19 mouse cellular contexts compared by ENCODE assay signal in genomic region chr7:136500059-136500458, GRCm38 (mm10).
DNase-seq lines count a peak whose midpoint lies in the region; ATAC-seq and TF ChIP-seq lines count a peak whose summit lies in the region.
"Had no signal": no experiment of that assay in that cellular context is flagged by ENCODE, and none has a peak within 500 bp of the region (broad histone marks: within the 10 kb centered on the region; RNA-seq: fewer than 3 reads in every experiment).

No protein-coding gene starts in this region.

- no peaks in the 10 kb centered on the region for H3K9me3 ChIP-seq in midbrain, embryonic 12.5 days
- H3K9me3 ChIP-seq in midbrain, postnatal 0 days (ENCODE audit: low read length): no peaks in the 10 kb centered on the region
- H3K9me3 ChIP-seq in forebrain, embryonic 16.5 days (ENCODE audit: control insufficient read depth, low read length): no peaks in the 10 kb centered on the region
- H3K9me3 ChIP-seq in midbrain, embryonic 13.5 days: no peaks in the 10 kb centered on the region
- no peaks in the 10 kb centered on the region for H3K9me3 ChIP-seq in heart, embryonic 11.5 days (replicated peaks; ENCODE audit: control insufficient read depth, low read length)
- H3K9me3 ChIP-seq: heart, embryonic 15.5 days; intestine, embryonic 15.5 days; limb, embryonic 10.5 days had no signal

- peaks cover 51% of the 10 kb centered on the region for H3K4me1 ChIP-seq in midbrain, embryonic 12.5 days
- H3K4me1 ChIP-seq in midbrain, postnatal 0 days (ENCODE audit: insufficient read depth, low read length): peaks cover 10% of the 10 kb centered on the region; the same call in 1 of the 2 replicates
- H3K4me1 ChIP-seq in forebrain, embryonic 16.5 days (replicated peaks; ENCODE audit: control insufficient read depth, insufficient read depth, low read length): peaks cover 38% of the 10 kb centered on the region
- peaks cover 68% of the 10 kb centered on the region for H3K4me1 ChIP-seq in midbrain, embryonic 13.5 days (replicated peaks)
- H3K4me1 ChIP-seq in heart, embryonic 11.5 days (ENCODE audit: control insufficient read depth, insufficient read depth, low read length): peaks cover 18% of the 10 kb centered on the region
- H3K4me1 ChIP-seq: intestine, embryonic 15.5 days had no signal

- H3K4me2 ChIP-seq in midbrain, embryonic 12.5 days (replicated peaks): no peak overlapping the region
- no peak overlapping the region for H3K4me2 ChIP-seq in midbrain, postnatal 0 days (ENCODE audit: low read depth, low read length, poor library complexity, severe bottlenecking)
- H3K4me2 ChIP-seq in forebrain, embryonic 16.5 days (ENCODE audit: low read length): no peak overlapping the region
- no peak overlapping the region for H3K4me2 ChIP-seq in midbrain, embryonic 13.5 days (replicated peaks)
- no peak overlapping the region for H3K4me2 ChIP-seq in heart, embryonic 11.5 days
- H3K4me2 ChIP-seq: heart, embryonic 15.5 days; intestine, embryonic 15.5 days had no signal

- peak; percentile 27; the same call in 1 of the 2 replicates for ATAC-seq in midbrain, embryonic 12.5 days (ENCODE audit: low FRiP score, low read depth)
- ATAC-seq in midbrain, postnatal 0 days (ENCODE audit: low FRiP score): no peak
- ATAC-seq in forebrain, embryonic 16.5 days: peak; percentile 77
- ATAC-seq in midbrain, embryonic 13.5 days: no peak
- no peak for ATAC-seq in heart, embryonic 11.5 days (replicated peaks; ENCODE audit: insufficient number of reproducible peaks, low FRiP score, low TSS enrichment)
- ATAC-seq: intestine, embryonic 15.5 days had no signal

- no peaks in the 10 kb centered on the region for H3K36me3 ChIP-seq in midbrain, embryonic 12.5 days
- H3K36me3 ChIP-seq in midbrain, postnatal 0 days (ENCODE audit: insufficient read depth, low read length): no peaks in the 10 kb centered on the region
- H3K36me3 ChIP-seq in forebrain, embryonic 16.5 days (ENCODE audit: control insufficient read depth, insufficient read depth): no peaks in the 10 kb centered on the region
- no peaks in the 10 kb centered on the region for H3K36me3 ChIP-seq in midbrain, embryonic 13.5 days
- no peaks in the 10 kb centered on the region for H3K36me3 ChIP-seq in heart, embryonic 11.5 days (ENCODE audit: control insufficient read depth, insufficient read depth, low read length)
- H3K36me3 ChIP-seq: heart, embryonic 15.5 days; intestine, embryonic 15.5 days; limb, embryonic 10.5 days had no signal

- 40% methylated on average over 4 of the region's 4 CpGs for WGBS in midbrain, embryonic 12.5 days
- 40% methylated on average over 4 of the region's 4 CpGs for WGBS in midbrain, postnatal 0 days
- 9% methylated on average over 4 of the region's 4 CpGs for WGBS in forebrain, embryonic 16.5 days
- 25% methylated on average over 4 of the region's 4 CpGs for WGBS in midbrain, embryonic 13.5 days
- 82% methylated on average over 4 of the region's 4 CpGs for WGBS in heart, embryonic 11.5 days (ENCODE audit: insufficient replicate concordance)

- H3K9ac ChIP-seq in midbrain, embryonic 12.5 days (replicated peaks): no peak overlapping the region
- no peak overlapping the region for H3K9ac ChIP-seq in midbrain, postnatal 0 days (replicated peaks; ENCODE audit: low read length, poor library complexity, severe bottlenecking)
- no peak overlapping the region for H3K9ac ChIP-seq in forebrain, embryonic 16.5 days (replicated peaks; ENCODE audit: low read depth, low read length)
- no peak overlapping the region for H3K9ac ChIP-seq in midbrain, embryonic 13.5 days (replicated peaks)
- no peak overlapping the region for H3K9ac ChIP-seq in heart, embryonic 11.5 days (ENCODE audit: low read depth, low read length)
- H3K9ac ChIP-seq: heart, embryonic 15.5 days; intestine, embryonic 15.5 days had no signal

- H3K27me3 ChIP-seq in midbrain, embryonic 12.5 days: peaks cover 88% of the 10 kb centered on the region
- peaks cover 23% of the 10 kb centered on the region for H3K27me3 ChIP-seq in midbrain, postnatal 0 days (ENCODE audit: insufficient read depth, low read length)
- H3K27me3 ChIP-seq in forebrain, embryonic 16.5 days (replicated peaks; ENCODE audit: control insufficient read depth, insufficient read depth, low read length): peaks cover 42% of the 10 kb centered on the region
- H3K27me3 ChIP-seq in midbrain, embryonic 13.5 days: peaks cover 68% of the 10 kb centered on the region
- H3K27me3 ChIP-seq in heart, embryonic 11.5 days (ENCODE audit: control insufficient read depth, insufficient read depth, low read length): peaks cover 12% of the 10 kb centered on the region
- H3K27me3 ChIP-seq: intestine, embryonic 15.5 days had no signal

- no peak overlapping the region for H3K27ac ChIP-seq in midbrain, embryonic 12.5 days (replicated peaks)
- no peak overlapping the region for H3K27ac ChIP-seq in midbrain, postnatal 0 days (ENCODE audit: low read depth, low read length)
- no peak overlapping the region for H3K27ac ChIP-seq in forebrain, embryonic 16.5 days (ENCODE audit: low read length)
- H3K27ac ChIP-seq in midbrain, embryonic 13.5 days: peak overlapping the region; percentile 57; the same call in 1 of the 2 replicates
- H3K27ac ChIP-seq in heart, embryonic 11.5 days (ENCODE audit: low read depth, low read length): no peak overlapping the region
- H3K27ac ChIP-seq: heart, embryonic 15.5 days; intestine, embryonic 15.5 days had no signal

- no peak for TF ChIP-seq CTCF in midbrain, postnatal 0 days (IDR thresholded peaks at IDR 0.05)

- DNase-seq in midbrain, postnatal 0 days (ENCODE audit: low spot score): no peak
- no peak for DNase-seq in heart, postnatal 4 days
- DNase-seq in lung, postnatal 25 days (ENCODE audit: low spot score): no peak
- DNase-seq: adrenal gland, adult 8-10 months; cerebellum, adult 18-20 months; cerebellum, postnatal 14 days; heart, postnatal 36 days; kidney, adult 8-10 months; kidney, postnatal 14 days; liver; retina, postnatal 1 day; thymus, postnatal 4 days had no signal

- H3K4me3 ChIP-seq in midbrain, embryonic 12.5 days: no peak overlapping the region
- no peak overlapping the region for H3K4me3 ChIP-seq in midbrain, postnatal 0 days (ENCODE audit: low read depth, low read length)
- no peak overlapping the region for H3K4me3 ChIP-seq in forebrain, embryonic 16.5 days (replicated peaks; ENCODE audit: low read length)
- H3K4me3 ChIP-seq in midbrain, embryonic 13.5 days (replicated peaks): no peak overlapping the region
- H3K4me3 ChIP-seq in heart, embryonic 11.5 days (ENCODE audit: low read depth, low read length): no peak overlapping the region
- H3K4me3 ChIP-seq: heart, embryonic 15.5 days; intestine, embryonic 15.5 days; limb, embryonic 10.5 days had no signal

Comparison
In these comparisons a context has a peak if more than half of its experiments do, and no peak if none do; other contexts are left out.
1. ATAC-seq: peak in midbrain, embryonic 12.5 days (single experiment) and forebrain, embryonic 16.5 days (single experiment); none in midbrain, postnatal 0 days (single experiment), midbrain, embryonic 13.5 days (single experiment) and heart, embryonic 11.5 days (single experiment).